Mouse (Mus musculus) fibroblast of lung, adult 2 months (primary cell): ENCODE measurements around the gene Cdh18.
A peak's percentile ranks its signal among the peaks of the same experiment; 100 is the strongest.

Source experiments
- DNase-seq: peaks from one replicate; pipeline ENCODE4 v3.0.0-alpha.2; 2011; ENCODE audit warnings: low read depth

The Cdh18 gene

DNA sequence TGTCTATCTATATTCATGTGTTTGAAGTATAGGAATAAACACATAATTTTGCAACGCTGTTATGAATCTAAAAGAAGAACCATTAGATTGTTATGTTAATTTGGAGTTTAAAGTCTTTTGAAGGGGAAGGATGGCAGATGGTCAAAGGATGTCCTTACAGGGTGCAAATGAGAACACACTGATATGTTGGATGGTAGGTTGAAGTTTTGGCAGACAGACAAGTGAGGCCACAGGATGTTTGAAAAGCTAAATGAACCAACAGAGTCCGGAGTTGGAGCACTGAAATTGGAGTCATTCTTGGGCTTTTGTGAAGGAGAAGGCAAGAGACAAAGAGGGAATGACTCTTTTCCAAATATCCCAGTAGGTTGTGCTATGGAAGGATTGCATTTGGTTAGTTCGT is 908.6 kb downstream of the Cdh18 start:
- no peak for DNase-seq

DNA sequence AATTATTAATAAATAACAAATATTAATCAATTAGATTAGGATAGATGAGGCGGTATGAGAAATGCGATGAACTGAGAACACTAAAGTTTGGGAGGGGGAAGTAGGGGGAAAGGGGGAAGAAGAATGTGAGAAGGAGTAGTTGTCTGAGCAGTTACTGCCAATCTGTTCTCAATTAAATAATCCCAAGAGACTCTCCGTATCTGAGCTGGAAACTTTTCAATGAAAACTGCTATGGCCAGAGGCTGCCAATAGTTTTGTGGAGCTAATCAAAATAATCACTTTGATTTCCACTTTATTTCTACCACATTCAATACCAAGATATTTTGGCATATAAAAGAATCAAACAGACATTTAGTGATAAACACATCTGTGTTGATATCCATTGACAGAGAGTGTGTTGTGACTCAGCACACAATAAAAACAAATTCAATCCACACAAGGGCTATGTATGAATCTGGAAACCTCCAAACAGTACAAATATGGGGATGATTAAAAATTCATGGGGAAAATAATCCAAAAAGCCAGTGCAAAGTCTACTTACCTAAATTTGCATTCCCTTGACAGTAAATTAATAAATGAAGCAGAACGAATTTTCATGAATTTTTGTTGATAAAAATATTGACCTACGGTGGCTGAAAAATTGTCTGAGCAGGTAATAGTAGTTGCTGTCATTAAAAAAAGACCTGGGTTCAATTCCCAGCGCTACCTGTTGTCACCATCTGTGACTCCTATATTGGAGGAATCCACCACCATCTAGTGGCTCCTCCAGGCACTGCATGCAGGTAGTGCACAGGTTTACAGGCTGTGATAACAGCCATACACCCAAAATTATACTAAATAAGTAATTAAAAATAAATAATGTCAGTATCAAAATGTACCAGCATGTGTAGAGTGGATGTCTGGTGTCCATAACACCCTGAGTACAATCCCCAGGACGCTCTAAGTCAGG is 922.0 kb downstream of the Cdh18 start:
- no peak for DNase-seq

GRCm38 (mm10) chr15:23486306-23486705 is 937.5 kb downstream of the Cdh18 start:
- DNase-seq = peak; percentile 7

- DNase-seq = no peak
Observed at GRCm38 (mm10) chr15:23506480-23506879, 957.7 kb downstream of the Cdh18 start.

GRCm38 (mm10) chr15:23509694-23510093 is 960.9 kb downstream of the Cdh18 start:
- DNase-seq = no peak

DNA sequence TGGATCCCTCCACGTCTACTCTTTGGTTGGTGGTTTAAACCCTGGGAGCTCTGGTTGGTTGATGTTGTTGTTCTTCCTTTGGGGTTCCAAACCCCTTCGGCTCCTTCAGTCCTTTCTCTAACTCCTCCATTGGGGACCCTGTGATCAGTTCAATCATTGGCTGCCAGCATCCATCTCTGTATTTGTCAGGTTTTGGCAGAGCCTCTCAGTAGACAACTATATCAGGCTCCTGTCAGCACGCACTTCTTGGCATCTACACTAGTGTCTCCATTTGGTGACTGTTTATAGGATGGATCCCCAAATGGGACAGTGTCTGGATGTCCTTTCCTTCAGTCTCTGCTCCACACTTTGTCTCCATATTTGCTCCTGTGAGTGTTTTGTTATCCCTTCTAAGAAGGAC is 967.0 kb downstream of the Cdh18 start:
- DNase-seq = no peak

- no peak for DNase-seq
Observed at GRCm38 (mm10) chr15:23518079-23518478, 969.3 kb downstream of the Cdh18 start.
